Comparison of ENCODE assay signal across 20 mouse cellular contexts in genomic region chr16:29920940-29921339, GRCm38 (mm10).
"Had no signal": no experiment of that assay in that cellular context is flagged by ENCODE, and none has a peak within 500 bp of the region (broad histone marks: within the 10 kb centered on the region; RNA-seq: fewer than 3 reads in every experiment).

No protein-coding gene starts in this region.

- H3K9me3 ChIP-seq: kidney, embryonic 15.5 days; liver, embryonic 12.5 days; liver, embryonic 15.5 days; lung, embryonic 15.5 days; midbrain, embryonic 12.5 days; midbrain, embryonic 15.5 days; neural tube, embryonic 13.5 days had no signal

- H3K9ac ChIP-seq: kidney, embryonic 15.5 days; liver, embryonic 12.5 days; liver, embryonic 15.5 days; lung, embryonic 15.5 days; midbrain, embryonic 12.5 days; midbrain, embryonic 15.5 days; neural tube, embryonic 13.5 days had no signal

- H3K27ac ChIP-seq: kidney, embryonic 15.5 days; left cerebral cortex, adult 2 months; liver, embryonic 12.5 days; liver, embryonic 15.5 days; lung, embryonic 15.5 days; midbrain, embryonic 12.5 days; midbrain, embryonic 15.5 days; neural tube, embryonic 13.5 days had no signal

- ATAC-seq: liver, embryonic 12.5 days; midbrain, embryonic 15.5 days had no signal

- H3K4me3 ChIP-seq: kidney, embryonic 15.5 days; left cerebral cortex, adult 2 months; liver, embryonic 12.5 days; liver, embryonic 15.5 days; lung, embryonic 15.5 days; midbrain, embryonic 12.5 days; midbrain, embryonic 15.5 days; myocyte; neural tube, embryonic 13.5 days had no signal

- H3K4me1 ChIP-seq: kidney, embryonic 15.5 days; liver, embryonic 12.5 days; liver, embryonic 15.5 days; lung, embryonic 15.5 days; midbrain, embryonic 12.5 days; midbrain, embryonic 15.5 days; neural tube, embryonic 13.5 days had no signal

- H3K4me2 ChIP-seq: kidney, embryonic 15.5 days; liver, embryonic 12.5 days; liver, embryonic 15.5 days; lung, embryonic 15.5 days; midbrain, embryonic 12.5 days; midbrain, embryonic 15.5 days; neural tube, embryonic 13.5 days had no signal

- H3K36me3 ChIP-seq: kidney, embryonic 15.5 days; liver, embryonic 12.5 days; liver, embryonic 15.5 days; lung, embryonic 15.5 days; midbrain, embryonic 12.5 days; midbrain, embryonic 15.5 days; neural tube, embryonic 13.5 days had no signal

- DNase-seq: kidney, adult 11 months; kidney, adult 8-10 months; kidney, postnatal 10 days; kidney, postnatal 36 days; layer of hippocampus, postnatal 36 days; lung, adult 18-20 months; lung, postnatal 36 days; retina, postnatal 1 day; right cerebral cortex, postnatal 25 days; spleen, adult 18-20 months; thymus, postnatal 25 days had no signal

- H3K27me3 ChIP-seq: liver, embryonic 12.5 days; liver, embryonic 15.5 days; lung, embryonic 15.5 days; midbrain, embryonic 12.5 days; midbrain, embryonic 15.5 days had no signal
